Mouse (Mus musculus): ENCODE results near the gene Synpr. TPM values are rescaled to one million over a fixed set of nuclear protein-coding genes. Genes with fewer than 3 reads are reported as not detected.
A peak's percentile ranks its signal among the peaks of the same experiment; 100 is the strongest.

Gene Synpr
- polyA plus RNA-seq, 1 experiment from 2014 or later = 3.5 TPM

- H3K4me1 ChIP-seq (ENCODE audit: control insufficient read depth, insufficient read depth, low read length) = no peaks in the 10 kb centered on the region
- 56% methylated on average over 3 of the region's 3 CpGs for WGBS
- H3K9ac ChIP-seq (ENCODE audit: low read length) = no peak overlapping the region
- H3K4me3 ChIP-seq (ENCODE audit: low read depth, low read length) = no peak overlapping the region
- ATAC-seq (ENCODE audit: insufficient number of reproducible peaks, low FRiP score, low TSS enrichment, low read depth) (no peak), DNase-seq (ENCODE audit: low spot score) (no peak)
- H3K27me3 ChIP-seq (ENCODE audit: control insufficient read depth, insufficient read depth, low read length) = no peaks in the 10 kb centered on the region
- H3K4me2 ChIP-seq (ENCODE audit: low read depth, severe bottlenecking) = no peak overlapping the region
- no peak overlapping the region for H3K27ac ChIP-seq (replicated peaks; ENCODE audit: low read depth, low read length)
- H3K9me3 ChIP-seq (ENCODE audit: control insufficient read depth, low read length) = no peaks in the 10 kb centered on the region
- H3K36me3 ChIP-seq (ENCODE audit: control insufficient read depth, insufficient read depth, low read length) = no peaks in the 10 kb centered on the region
These were observed 169.1 kb downstream of the Synpr start for GRCm38 (mm10) chr14:13453461-13454204.

- ATAC-seq (ENCODE audit: insufficient number of reproducible peaks, low FRiP score, low TSS enrichment, low read depth) = no peak
These were observed 170.4 kb downstream of the Synpr start for GRCm38 (mm10) chr14:13454991-13455390.

GRCm38 (mm10) chr14:13459333-13459732 is 174.8 kb downstream of the Synpr start:
- Histone ChIP-seq H3K9me3 (ENCODE audit: control insufficient read depth, low read length) (no peaks in the 10 kb centered on the region), H3K27ac (replicated peaks; ENCODE audit: low read depth, low read length) (no peak overlapping the region), H3K4me2 (ENCODE audit: low read depth, severe bottlenecking) (no peak overlapping the region), H3K27me3 (ENCODE audit: control insufficient read depth, insufficient read depth, low read length) (no peaks in the 10 kb centered on the region), H3K4me3 (ENCODE audit: low read depth, low read length) (no peak overlapping the region), H3K36me3 (ENCODE audit: control insufficient read depth, insufficient read depth, low read length) (no peaks in the 10 kb centered on the region), H3K9ac (ENCODE audit: low read length) (no peak overlapping the region), H3K4me1 (ENCODE audit: control insufficient read depth, insufficient read depth, low read length) (no peaks in the 10 kb centered on the region)
- no peak for DNase-seq (ENCODE audit: low spot score)
- 13% methylated on average over 1 of the region's 1 CpGs for WGBS
- no peak for ATAC-seq (ENCODE audit: insufficient number of reproducible peaks, low FRiP score, low TSS enrichment, low read depth)

More at GRCm38 (mm10) chr14:13454991-13455390, 170.4 kb downstream of the Synpr start:
- Histone ChIP-seq H3K9ac (ENCODE audit: low read length) (no peak overlapping the region), H3K9me3 (ENCODE audit: control insufficient read depth, low read length) (no peaks in the 10 kb centered on the region), H3K36me3 (ENCODE audit: control insufficient read depth, insufficient read depth, low read length) (no peaks in the 10 kb centered on the region), H3K4me1 (ENCODE audit: control insufficient read depth, insufficient read depth, low read length) (no peaks in the 10 kb centered on the region), H3K27ac (replicated peaks; ENCODE audit: low read depth, low read length) (no peak overlapping the region), H3K27me3 (ENCODE audit: control insufficient read depth, insufficient read depth, low read length) (no peaks in the 10 kb centered on the region), H3K4me3 (ENCODE audit: low read depth, low read length) (no peak overlapping the region), H3K4me2 (ENCODE audit: low read depth, severe bottlenecking) (no peak overlapping the region)
- no peak for DNase-seq (ENCODE audit: low spot score)

- Histone ChIP-seq H3K4me3 (ENCODE audit: low read depth, low read length) (no peak overlapping the region), H3K36me3 (ENCODE audit: control insufficient read depth, insufficient read depth, low read length) (no peaks in the 10 kb centered on the region), H3K27ac (replicated peaks; ENCODE audit: low read depth, low read length) (no peak overlapping the region), H3K9me3 (ENCODE audit: control insufficient read depth, low read length) (no peaks in the 10 kb centered on the region), H3K4me2 (ENCODE audit: low read depth, severe bottlenecking) (no peak overlapping the region), H3K27me3 (ENCODE audit: control insufficient read depth, insufficient read depth, low read length) (no peaks in the 10 kb centered on the region), H3K4me1 (ENCODE audit: control insufficient read depth, insufficient read depth, low read length) (no peaks in the 10 kb centered on the region), H3K9ac (ENCODE audit: low read length) (no peak overlapping the region)
- WGBS = 81% methylated on average over 2 of the region's 2 CpGs
- ATAC-seq (ENCODE audit: insufficient number of reproducible peaks, low FRiP score, low TSS enrichment, low read depth) = no peak
- no peak for DNase-seq (ENCODE audit: low spot score)
These were observed 184.6 kb downstream of the Synpr start for GRCm38 (mm10) chr14:13469211-13469610.

- H3K36me3 ChIP-seq (ENCODE audit: control insufficient read depth, insufficient read depth, low read length) = no peaks in the 10 kb centered on the region
- DNase-seq (ENCODE audit: low spot score) (no peak), ATAC-seq (ENCODE audit: insufficient number of reproducible peaks, low FRiP score, low TSS enrichment, low read depth) (no peak)
- no peaks in the 10 kb centered on the region for H3K9me3 ChIP-seq (ENCODE audit: control insufficient read depth, low read length)
- no peaks in the 10 kb centered on the region for H3K27me3 ChIP-seq (ENCODE audit: control insufficient read depth, insufficient read depth, low read length)
- no peak overlapping the region for H3K4me3 ChIP-seq (ENCODE audit: low read depth, low read length)
- 83% methylated on average over 1 of the region's 1 CpGs for WGBS
- no peak overlapping the region for H3K27ac ChIP-seq (replicated peaks; ENCODE audit: low read depth, low read length)
- H3K4me1 ChIP-seq (ENCODE audit: control insufficient read depth, insufficient read depth, low read length) = no peaks in the 10 kb centered on the region
- H3K9ac ChIP-seq (ENCODE audit: low read length) = no peak overlapping the region
- no peak overlapping the region for H3K4me2 ChIP-seq (ENCODE audit: low read depth, severe bottlenecking)
These were observed 193.2 kb downstream of the Synpr start for GRCm38 (mm10) chr14:13477821-13478220.

- H3K4me2 ChIP-seq (ENCODE audit: low read depth, severe bottlenecking) = no peak overlapping the region
- H3K27ac ChIP-seq (replicated peaks; ENCODE audit: low read depth, low read length) = no peak overlapping the region
- no peak for ATAC-seq (ENCODE audit: insufficient number of reproducible peaks, low FRiP score, low TSS enrichment, low read depth)
- H3K36me3 ChIP-seq (ENCODE audit: control insufficient read depth, insufficient read depth, low read length) = no peaks in the 10 kb centered on the region
- H3K9me3 ChIP-seq (ENCODE audit: control insufficient read depth, low read length) = no peaks in the 10 kb centered on the region
- H3K4me3 ChIP-seq (ENCODE audit: low read depth, low read length) = no peak overlapping the region
- H3K9ac ChIP-seq (ENCODE audit: low read length) = no peak overlapping the region
- H3K27me3 ChIP-seq (ENCODE audit: control insufficient read depth, insufficient read depth, low read length) = no peaks in the 10 kb centered on the region
- peak; percentile 67 for DNase-seq (ENCODE audit: low spot score)
- 56% methylated on average over 5 of the region's 5 CpGs for WGBS
- no peaks in the 10 kb centered on the region for H3K4me1 ChIP-seq (ENCODE audit: control insufficient read depth, insufficient read depth, low read length)
These were observed 220.8 kb downstream of the Synpr start for GRCm38 (mm10) chr14:13505355-13505754.

GRCm38 (mm10) chr14:13518608-13519139 is 234.1 kb downstream of the Synpr start:
- 90% methylated on average over 5 of the region's 5 CpGs for WGBS
- Histone ChIP-seq H3K4me2 (ENCODE audit: low read depth, severe bottlenecking) (no peak overlapping the region), H3K27ac (replicated peaks; ENCODE audit: low read depth, low read length) (no peak overlapping the region), H3K27me3 (ENCODE audit: control insufficient read depth, insufficient read depth, low read length) (no peaks in the 10 kb centered on the region), H3K36me3 (ENCODE audit: control insufficient read depth, insufficient read depth, low read length) (no peaks in the 10 kb centered on the region), H3K9me3 (ENCODE audit: control insufficient read depth, low read length) (no peaks in the 10 kb centered on the region), H3K9ac (ENCODE audit: low read length) (no peak overlapping the region), H3K4me1 (ENCODE audit: control insufficient read depth, insufficient read depth, low read length) (no peaks in the 10 kb centered on the region), H3K4me3 (ENCODE audit: low read depth, low read length) (no peak overlapping the region)
- DNase-seq (ENCODE audit: low spot score) = no peak
- ATAC-seq (ENCODE audit: insufficient number of reproducible peaks, low FRiP score, low TSS enrichment, low read depth) = no peak

GRCm38 (mm10) chr14:13519239-13520011 is 234.8 kb downstream of the Synpr start:
- WGBS = 50% methylated on average over 7 of the region's 7 CpGs
- no peak for DNase-seq (ENCODE audit: low spot score)
- no peak overlapping the region for H3K4me2 ChIP-seq (ENCODE audit: low read depth, severe bottlenecking)
- no peak for ATAC-seq (ENCODE audit: insufficient number of reproducible peaks, low FRiP score, low TSS enrichment, low read depth)
- H3K27ac ChIP-seq (replicated peaks; ENCODE audit: low read depth, low read length) = no peak overlapping the region
- H3K9me3 ChIP-seq (ENCODE audit: control insufficient read depth, low read length) = no peaks in the 10 kb centered on the region
- no peaks in the 10 kb centered on the region for H3K27me3 ChIP-seq (ENCODE audit: control insufficient read depth, insufficient read depth, low read length)
- no peaks in the 10 kb centered on the region for H3K4me1 ChIP-seq (ENCODE audit: control insufficient read depth, insufficient read depth, low read length)
- no peaks in the 10 kb centered on the region for H3K36me3 ChIP-seq (ENCODE audit: control insufficient read depth, insufficient read depth, low read length)
- no peak overlapping the region for H3K9ac ChIP-seq (ENCODE audit: low read length)
- no peak overlapping the region for H3K4me3 ChIP-seq (ENCODE audit: low read depth, low read length)

All from limb, embryonic 11.5 days (tissue).